Mouse (Mus musculus) gastrocnemius, postnatal 14 days (tissue): ENCODE data around the gene Zfp658. TPM values are rescaled to one million over a fixed set of nuclear protein-coding genes. Genes with fewer than 3 reads are reported as not detected.

Source experiments
- DNase-seq: peaks from one replicate; pipeline ENCODE4 v3.0.0; 2021; ENCODE audit warnings: mixed read lengths
- intact Hi-C: fragments of 180-260 bp; cut with DNase I; formaldehyde crosslinking; loops from one replicate; pipeline ENCODE4 v1.15.1; 2025; ENCODE audit warnings: low total_unique reads
- long read RNA-seq, 2 experiments: library from polyadenylated mRNA; stranded (forward); transcript quantifications; one replicate each; pipeline ENCODE4 v2.0.0; 2021
- total RNA-seq, 2 experiments: library from RNA; stranded (reverse); gene quantifications; 2 replicates each; pipeline ENCODE4 v1.2.3; 2021

Zfp658 gene
- under 1 TPM; 0.64 to 0.88 TPM for total RNA-seq
- long read RNA-seq, experiment 1, partial matches to known transcripts, result 0 of 2 reads
- long read RNA-seq, experiment 1, other reads (novel, unspliced or antisense), result 0 of 2 reads
- long read RNA-seq, experiment 2, result 0 reads

- peak; percentile 80 for DNase-seq
- intact Hi-C loops, result no loop called here
These were observed at the start of gene Zfp658 for GRCm38 (mm10) chr7:43562006-43562633. Gene Zfp658 (plus strand): TSS chr7:43562256.

- intact Hi-C loops, result no loop called here
- DNase-seq, result no peak
These were observed 49.5 kb upstream of the Zfp658 start for GRCm38 (mm10) chr7:43512519-43512918.

DNA sequence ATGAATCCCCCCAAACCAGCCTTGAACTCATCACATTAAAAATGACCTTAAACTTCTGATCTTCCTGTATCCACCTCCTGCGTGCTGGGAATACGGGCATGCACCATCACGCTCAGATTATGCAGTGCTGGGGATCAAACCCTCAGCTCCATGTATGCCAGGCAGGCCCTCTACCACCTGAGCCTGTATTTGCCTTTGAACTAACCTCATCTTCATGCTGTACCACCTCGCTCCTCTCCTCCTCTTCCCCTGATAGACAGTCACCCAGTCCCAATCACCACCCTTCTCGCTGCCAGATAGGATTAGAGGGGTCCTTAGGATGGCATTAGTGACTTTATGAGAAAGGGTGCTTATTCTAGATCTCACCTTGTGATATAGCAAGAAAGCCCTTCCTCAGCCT, 47.0 kb upstream of the Zfp658 start:
- DNase-seq, result no peak
- intact Hi-C loops, result no loop called here

DNA sequence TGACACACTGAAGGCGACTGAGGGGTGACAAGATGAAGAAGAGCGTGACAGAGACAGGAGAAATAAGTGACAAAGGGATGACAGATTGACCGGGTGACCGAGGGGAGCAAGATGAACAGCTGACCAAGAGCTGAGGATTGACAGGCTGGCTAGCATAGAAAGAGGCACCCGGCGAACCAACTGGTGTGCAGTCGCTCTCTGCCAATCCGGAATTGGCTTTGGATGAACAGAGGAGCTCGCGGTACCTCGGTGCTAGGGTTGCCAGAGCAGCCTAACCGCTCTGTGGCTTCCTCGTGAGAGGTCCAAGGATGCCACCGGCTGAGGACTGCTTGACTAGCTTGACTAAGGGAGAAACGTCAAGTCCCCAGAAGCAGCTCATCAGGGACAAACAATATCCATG, 43.7 kb upstream of the Zfp658 start:
- intact Hi-C loops, result no loop called here
- DNase-seq, result no peak

DNA sequence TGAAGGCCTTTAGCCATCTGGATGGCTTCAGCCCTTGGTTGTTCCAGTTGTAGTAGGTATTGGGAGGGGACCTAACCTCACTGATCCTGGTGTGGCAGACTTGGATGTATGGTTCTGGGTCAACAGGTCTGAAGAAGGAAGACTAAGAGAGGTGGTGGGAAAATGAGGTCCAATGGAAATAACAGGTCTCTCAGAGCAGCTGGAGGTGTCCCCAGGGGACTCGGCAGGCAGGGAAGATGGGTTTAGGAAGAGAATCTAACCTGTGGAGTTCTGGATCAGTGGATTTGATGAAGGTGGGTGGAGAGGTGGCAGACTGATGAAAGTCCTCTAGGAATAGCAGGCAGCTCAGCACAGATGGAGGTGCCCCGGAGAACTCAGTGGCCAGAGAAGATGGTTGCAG, 39.3 kb upstream of the Zfp658 start:
- intact Hi-C loops, result no loop called here
- DNase-seq, result no peak

GRCm38 (mm10) chr7:43525313-43525712, 36.7 kb upstream of the Zfp658 start:
- no peak for DNase-seq
- intact Hi-C loops, result no loop called here

GRCm38 (mm10) chr7:43530216-43530785, 31.8 kb upstream of the Zfp658 start:
- intact Hi-C loops, result no loop called here
- DNase-seq, result no peak

DNA sequence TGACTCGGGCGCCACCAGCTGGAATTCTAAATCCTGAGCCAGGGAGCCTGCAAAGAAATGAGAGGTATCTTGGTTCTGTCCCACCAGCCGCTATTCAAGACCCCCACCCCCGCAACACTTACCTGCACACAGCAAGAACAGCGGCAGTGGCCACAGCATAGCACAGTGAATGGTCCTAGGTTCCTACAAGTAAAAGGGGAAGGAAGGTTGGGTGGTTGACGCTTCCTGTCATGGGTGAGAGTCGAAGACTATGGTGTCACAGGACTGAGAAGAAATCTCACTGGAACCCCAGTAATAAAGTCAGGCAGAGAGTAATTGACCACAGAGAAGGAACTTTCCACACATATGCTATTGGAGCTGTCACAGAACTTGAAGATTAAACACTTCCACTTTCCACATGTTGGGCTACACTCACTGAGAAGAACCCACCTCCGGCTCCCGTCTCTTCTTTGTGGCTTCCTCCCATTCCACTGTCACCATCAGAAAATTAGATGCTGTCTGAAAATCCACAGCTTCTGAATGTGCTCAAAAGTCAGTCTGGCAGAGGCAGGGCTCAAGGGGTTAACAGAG, 29.0 kb upstream of the Zfp658 start:
- DNase-seq, result no peak
- intact Hi-C loops, result no loop called here

DNA sequence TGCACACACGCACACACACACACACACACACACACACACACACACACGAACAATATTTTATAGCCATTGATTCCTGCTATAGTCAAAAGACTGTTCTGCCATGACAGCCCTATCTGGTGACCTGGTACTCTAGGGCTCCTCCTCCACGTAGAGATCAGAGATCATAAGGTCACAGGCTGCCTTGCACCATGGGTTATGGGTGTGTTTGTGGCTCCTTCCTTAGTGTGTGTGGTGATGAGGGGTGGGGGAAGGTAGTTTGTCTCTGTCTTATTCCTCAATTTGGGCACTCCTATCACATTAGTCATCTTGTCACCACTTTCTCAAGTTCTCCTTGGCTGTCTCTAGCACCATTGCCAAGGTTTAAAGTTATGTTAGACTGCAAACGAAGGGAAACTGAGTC, 23.5 kb upstream of the Zfp658 start:
- intact Hi-C loops, result no loop called here
- DNase-seq, result no peak

- intact Hi-C loops, result no loop called here
- no peak for DNase-seq
These were observed 17.7 kb upstream of the Zfp658 start, which contains the start of gene Cd33 for GRCm38 (mm10) chr7:43544225-43544977. Gene Cd33 (minus strand): TSS chr7:43544428.

GRCm38 (mm10) chr7:43545656-43546545, 16.2 kb upstream of the Zfp658 start:
- no peak for DNase-seq
- intact Hi-C loops, result no loop called here

DNA sequence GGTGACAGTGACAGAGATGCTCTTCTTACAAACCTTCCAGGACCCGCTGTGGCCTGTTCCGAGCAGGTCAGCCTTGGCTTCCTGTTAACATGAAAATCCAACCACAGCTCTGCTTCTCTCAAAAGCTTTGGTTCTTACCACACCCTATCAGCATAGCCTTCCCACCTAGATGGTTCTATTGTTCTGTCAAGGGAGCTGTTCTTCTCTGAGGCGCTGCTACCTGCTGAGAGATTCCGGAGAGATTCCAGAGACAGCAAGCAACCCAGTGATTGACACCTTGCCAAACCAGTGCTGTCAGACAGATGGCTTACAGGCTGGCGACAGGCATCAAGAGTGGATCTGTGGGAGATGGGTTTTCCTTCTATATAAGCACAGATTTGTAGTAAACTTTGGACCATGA, 14.4 kb upstream of the Zfp658 start:
- intact Hi-C loops, result no loop called here
- no peak for DNase-seq

- no peak for DNase-seq
- intact Hi-C loops, result no loop called here
These were observed 13.8 kb upstream of the Zfp658 start for GRCm38 (mm10) chr7:43548206-43548605.

GRCm38 (mm10) chr7:43553153-43553552, 8.9 kb upstream of the Zfp658 start:
- intact Hi-C loops, result no loop called here
- DNase-seq, result no peak

DNA sequence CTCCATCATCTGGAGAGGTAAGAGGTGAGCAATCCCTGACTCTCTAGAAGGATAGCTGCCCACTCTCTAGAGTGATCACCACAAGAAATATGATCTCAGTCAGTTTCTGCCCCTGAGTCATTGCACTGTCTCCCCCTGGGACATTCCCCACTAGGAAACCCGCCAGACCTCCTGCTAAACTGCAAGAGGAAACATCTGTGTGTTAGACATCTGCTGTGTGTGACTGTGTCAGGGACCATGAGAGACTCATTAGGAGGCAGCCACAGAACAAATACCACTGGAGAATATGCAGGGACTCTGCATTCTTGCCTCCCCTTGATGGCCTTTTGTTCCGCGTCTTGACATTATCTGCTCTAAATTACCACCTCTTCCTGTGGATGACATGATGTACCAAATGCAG, 7.5 kb upstream of the Zfp658 start:
- intact Hi-C loops, result no loop called here
- peak; percentile 73 for DNase-seq

- intact Hi-C loops, result no loop called here
These were observed 6.7 kb upstream of the Zfp658 start for GRCm38 (mm10) chr7:43555351-43555750.

DNA sequence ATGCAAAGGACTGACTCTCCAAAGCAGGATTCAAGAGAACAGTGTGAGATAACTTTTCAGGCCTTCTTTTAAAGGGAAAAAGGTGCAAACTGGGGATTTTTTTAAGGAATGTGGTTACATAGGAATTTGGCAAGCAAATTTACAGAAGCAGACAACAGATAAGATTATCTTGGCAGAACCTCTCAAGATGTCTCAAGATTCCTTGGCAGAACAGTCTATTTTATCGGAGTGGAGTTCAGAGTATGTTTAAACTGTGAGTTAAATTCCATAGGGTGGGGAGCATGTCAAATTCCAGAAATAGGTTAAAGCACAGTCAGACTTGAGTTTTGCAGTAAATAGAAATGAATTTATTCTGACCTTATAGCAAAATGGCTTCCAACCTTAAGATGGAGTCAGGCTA, 5.2 kb upstream of the Zfp658 start:
- DNase-seq, result no peak
- intact Hi-C loops, result no loop called here

More at GRCm38 (mm10) chr7:43555351-43555750, 6.7 kb upstream of the Zfp658 start:
- no peak for DNase-seq

DNA sequence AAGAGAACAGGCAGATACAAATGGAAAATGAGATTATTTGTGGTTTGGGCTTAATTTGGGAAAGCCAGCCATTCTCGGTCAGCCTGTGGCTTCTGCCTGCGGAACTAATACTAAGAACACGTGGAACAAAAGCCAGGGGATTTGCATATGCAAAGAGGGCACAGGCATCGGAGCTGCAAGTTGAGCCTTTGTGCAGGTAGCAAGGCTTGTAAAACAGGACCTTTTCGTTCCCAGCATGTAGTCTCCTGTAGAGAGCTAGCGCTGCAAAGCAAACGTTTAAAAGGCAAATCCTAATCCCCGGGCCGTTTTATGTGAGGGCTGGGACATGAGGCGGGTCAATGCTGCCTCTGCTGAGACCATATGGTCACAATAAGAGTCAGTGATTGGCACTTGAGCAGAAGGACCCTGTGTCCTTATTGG, 605 bp downstream of the Zfp658 start:
- intact Hi-C loops, result no loop called here
- DNase-seq, result no peak

DNA sequence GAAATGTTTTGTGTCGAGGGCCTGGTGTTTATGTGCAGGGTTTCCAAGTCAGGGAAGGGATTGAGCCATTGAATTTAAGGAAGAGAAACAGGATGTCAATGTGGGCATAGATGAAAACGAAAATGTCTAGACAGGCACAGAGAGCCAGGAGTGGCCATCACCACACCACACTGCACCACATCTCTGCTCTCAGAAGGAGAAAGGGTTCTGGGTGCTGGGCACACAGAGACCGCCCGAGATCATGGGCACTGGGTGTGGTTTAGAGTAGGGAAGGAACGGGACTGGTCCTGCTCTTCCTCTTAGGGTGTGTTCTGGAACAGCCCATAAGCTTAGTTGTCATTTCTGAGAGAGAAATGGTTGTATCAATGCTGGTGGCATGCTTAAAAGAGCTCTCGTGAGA, 1.2 kb downstream of the Zfp658 start:
- DNase-seq, result no peak
- intact Hi-C loops, result no loop called here
